Mouse (Mus musculus): ENCODE measurements around the gene Bcl7a. TPM values are rescaled to one million over a fixed set of nuclear protein-coding genes. Genes with fewer than 3 reads are reported as not detected.

Gene Bcl7a
- polyA plus RNA-seq (2017; shearing (Covaris generic)) = 4.1 TPM

GRCm38 (mm10) chr5:123343707-123344627 lies at the start of gene Bcl7a:
Bcl7a (plus strand) TSS chr5:123343834.

GRCm38 (mm10) chr5:123394303-123394956 lies 50.8 kb downstream of the Bcl7a start, which contains the start of gene Mlxip:
Mlxip (plus strand) TSS chr5:123394798.

Other genes starting within 250 kb of the Bcl7a start
- 111 TPM for gene Rhof, start 211.1 kb upstream of the Bcl7a start, polyA plus RNA-seq (2017; shearing (Covaris generic))
- 7.0 TPM for gene Setd1b, start 201.6 kb upstream of the Bcl7a start, polyA plus RNA-seq (2017; shearing (Covaris generic))
- gene Psmd9, start 174.4 kb upstream of the Bcl7a start, polyA plus RNA-seq (2017; shearing (Covaris generic)) = 37.3 TPM
- not detected for gene Hpd, start 161.1 kb upstream of the Bcl7a start, polyA plus RNA-seq (2017; shearing (Covaris generic))
- gene Wdr66, start 91.7 kb upstream of the Bcl7a start, polyA plus RNA-seq (2017; shearing (Covaris generic)) = 0.44 TPM
- gene Mlxip, start 51.0 kb downstream of the Bcl7a start, polyA plus RNA-seq (2017; shearing (Covaris generic)) = 59.2 TPM
- gene Lrrc43, start 145.5 kb downstream of the Bcl7a start, polyA plus RNA-seq (2017; shearing (Covaris generic)) = not detected
- not detected for gene Il31, start 145.7 kb downstream of the Bcl7a start, polyA plus RNA-seq (2017; shearing (Covaris generic))
- not detected for gene B3gnt4, start 166.6 kb downstream of the Bcl7a start, polyA plus RNA-seq (2017; shearing (Covaris generic))
- gene Diablo, start 180.3 kb downstream of the Bcl7a start, polyA plus RNA-seq (2017; shearing (Covaris generic)) = 69.4 TPM
- gene Gm49027, start 181.7 kb downstream of the Bcl7a start, polyA plus RNA-seq (2017; shearing (Covaris generic)) = 0.54 TPM
- 31.6 TPM for gene Vps33a, start 229.2 kb downstream of the Bcl7a start, polyA plus RNA-seq (2017; shearing (Covaris generic))